Mouse (Mus musculus): ENCODE results near the gene Cipc.

Gene Cipc

GRCm38 (mm10) chr12:86961589-86962344 is 14.9 kb downstream of the Cipc start:
- no peaks in the 10 kb centered on the region for H3K27me3 ChIP-seq (ENCODE audit: control insufficient read depth, insufficient read depth, low read length, poor library complexity, severe bottlenecking)
- DNase-seq (ENCODE audit: low read depth, low spot score): no peak
- H3K36me3 ChIP-seq (ENCODE audit: control insufficient read depth, insufficient read depth, low read length, poor library complexity, severe bottlenecking): peaks cover 15% of the 10 kb centered on the region

- no peak for DNase-seq (ENCODE audit: low read depth, low spot score)
- Histone ChIP-seq H3K27me3 (ENCODE audit: control insufficient read depth, insufficient read depth, low read length, poor library complexity, severe bottlenecking) (no peaks in the 10 kb centered on the region), H3K36me3 (ENCODE audit: control insufficient read depth, insufficient read depth, low read length, poor library complexity, severe bottlenecking) (peaks cover 12% of the 10 kb centered on the region)
Observed at GRCm38 (mm10) chr12:86964278-86965057, 17.6 kb downstream of the Cipc start.

GRCm38 (mm10) chr12:86965237-86965799 is 18.5 kb downstream of the Cipc start:
- Histone ChIP-seq H3K27me3 (ENCODE audit: control insufficient read depth, insufficient read depth, low read length, poor library complexity, severe bottlenecking) (no peaks in the 10 kb centered on the region), H3K36me3 (ENCODE audit: control insufficient read depth, insufficient read depth, low read length, poor library complexity, severe bottlenecking) (peaks cover 9% of the 10 kb centered on the region)
- no peak for DNase-seq (ENCODE audit: low read depth, low spot score)

- Histone ChIP-seq H3K27me3 (ENCODE audit: control insufficient read depth, insufficient read depth, low read length, poor library complexity, severe bottlenecking) (no peaks in the 10 kb centered on the region), H3K36me3 (ENCODE audit: control insufficient read depth, insufficient read depth, low read length, poor library complexity, severe bottlenecking) (no peaks in the 10 kb centered on the region)
- DNase-seq (ENCODE audit: low read depth, low spot score): no peak
Observed at GRCm38 (mm10) chr12:86968468-86969219, 21.8 kb downstream of the Cipc start.

GRCm38 (mm10) chr12:86969220-86969601 is 22.4 kb downstream of the Cipc start:
- Histone ChIP-seq H3K36me3 (ENCODE audit: control insufficient read depth, insufficient read depth, low read length, poor library complexity, severe bottlenecking) (no peaks in the 10 kb centered on the region), H3K27me3 (ENCODE audit: control insufficient read depth, insufficient read depth, low read length, poor library complexity, severe bottlenecking) (no peaks in the 10 kb centered on the region)
- no peak for DNase-seq (ENCODE audit: low read depth, low spot score)

GRCm38 (mm10) chr12:86971089-86971488 is 24.2 kb downstream of the Cipc start:
- Histone ChIP-seq H3K27me3 (ENCODE audit: control insufficient read depth, insufficient read depth, low read length, poor library complexity, severe bottlenecking) (no peaks in the 10 kb centered on the region), H3K36me3 (ENCODE audit: control insufficient read depth, insufficient read depth, low read length, poor library complexity, severe bottlenecking) (no peaks in the 10 kb centered on the region)
- no peak for DNase-seq (ENCODE audit: low read depth, low spot score)

GRCm38 (mm10) chr12:86973216-86973615 is 26.4 kb downstream of the Cipc start:
- DNase-seq (ENCODE audit: low read depth, low spot score): no peak
- H3K36me3 ChIP-seq (ENCODE audit: control insufficient read depth, insufficient read depth, low read length, poor library complexity, severe bottlenecking): no peaks in the 10 kb centered on the region; the same call in 1 of the 2 replicates

GRCm38 (mm10) chr12:86973706-86974105 is 26.9 kb downstream of the Cipc start:
- no peak for DNase-seq (ENCODE audit: low read depth, low spot score)
- Histone ChIP-seq H3K36me3 (ENCODE audit: control insufficient read depth, insufficient read depth, low read length, poor library complexity, severe bottlenecking) (no peaks in the 10 kb centered on the region; the same call in 1 of the 2 replicates), H3K27me3 (ENCODE audit: control insufficient read depth, insufficient read depth, low read length, poor library complexity, severe bottlenecking) (no peaks in the 10 kb centered on the region)

More at GRCm38 (mm10) chr12:86973216-86973615, 26.4 kb downstream of the Cipc start:
- H3K27me3 ChIP-seq (ENCODE audit: control insufficient read depth, insufficient read depth, low read length, poor library complexity, severe bottlenecking): no peaks in the 10 kb centered on the region

- DNase-seq (ENCODE audit: low read depth, low spot score): peak; percentile 66
- Histone ChIP-seq H3K27me3 (ENCODE audit: control insufficient read depth, insufficient read depth, low read length, poor library complexity, severe bottlenecking) (no peaks in the 10 kb centered on the region), H3K36me3 (ENCODE audit: control insufficient read depth, insufficient read depth, low read length, poor library complexity, severe bottlenecking) (no peaks in the 10 kb centered on the region; the same call in 1 of the 2 replicates)
Observed at GRCm38 (mm10) chr12:86974387-86975288, 27.8 kb downstream of the Cipc start.

GRCm38 (mm10) chr12:86975761-86976160 is 28.9 kb downstream of the Cipc start:
- no peaks in the 10 kb centered on the region; the same call in 1 of the 2 replicates for H3K36me3 ChIP-seq (ENCODE audit: control insufficient read depth, insufficient read depth, low read length, poor library complexity, severe bottlenecking)
- H3K27me3 ChIP-seq (ENCODE audit: control insufficient read depth, insufficient read depth, low read length, poor library complexity, severe bottlenecking): no peaks in the 10 kb centered on the region
- no peak for DNase-seq (ENCODE audit: low read depth, low spot score)

GRCm38 (mm10) chr12:86976511-86977168 is 29.8 kb downstream of the Cipc start:
- Histone ChIP-seq H3K27me3 (ENCODE audit: control insufficient read depth, insufficient read depth, low read length, poor library complexity, severe bottlenecking) (no peaks in the 10 kb centered on the region), H3K36me3 (ENCODE audit: control insufficient read depth, insufficient read depth, low read length, poor library complexity, severe bottlenecking) (no peaks in the 10 kb centered on the region; the same call in 1 of the 2 replicates)
- DNase-seq (ENCODE audit: low read depth, low spot score): peak; percentile 19

- no peak for DNase-seq (ENCODE audit: low read depth, low spot score)
- no peaks in the 10 kb centered on the region; the same call in 1 of the 2 replicates for H3K36me3 ChIP-seq (ENCODE audit: control insufficient read depth, insufficient read depth, low read length, poor library complexity, severe bottlenecking)
Observed at GRCm38 (mm10) chr12:86977833-86978232, 31.0 kb downstream of the Cipc start.

GRCm38 (mm10) chr12:86981180-86981579 is 34.3 kb downstream of the Cipc start:
- no peaks in the 10 kb centered on the region; the same call in 1 of the 2 replicates for H3K36me3 ChIP-seq (ENCODE audit: control insufficient read depth, insufficient read depth, low read length, poor library complexity, severe bottlenecking)
- DNase-seq (ENCODE audit: low read depth, low spot score): peak; percentile 18
- no peaks in the 10 kb centered on the region for H3K27me3 ChIP-seq (ENCODE audit: control insufficient read depth, insufficient read depth, low read length, poor library complexity, severe bottlenecking)

More at GRCm38 (mm10) chr12:86977833-86978232, 31.0 kb downstream of the Cipc start:
- no peaks in the 10 kb centered on the region for H3K27me3 ChIP-seq (ENCODE audit: control insufficient read depth, insufficient read depth, low read length, poor library complexity, severe bottlenecking)

All from splenic B cell, adult 2 months (primary cell).